Mouse (Mus musculus) naive thymus-derived CD4-positive, alpha-beta T cell, adult 2 months (primary cell): ENCODE measurements at regions not wholly inside any gene's neighbourhood (a gene's known extent, or its start where the extent isn't known, plus 50 kb on each side); places are given as distances from the start of the nearest gene placed in this dataset.
A peak's percentile ranks its signal among the peaks of the same experiment; 100 is the strongest.

ENCODE experiments used
- DNase-seq: peaks from one replicate; pipeline ENCODE4 v3.0.0-alpha.2; 2011; ENCODE audit warnings: low read depth

DNA sequence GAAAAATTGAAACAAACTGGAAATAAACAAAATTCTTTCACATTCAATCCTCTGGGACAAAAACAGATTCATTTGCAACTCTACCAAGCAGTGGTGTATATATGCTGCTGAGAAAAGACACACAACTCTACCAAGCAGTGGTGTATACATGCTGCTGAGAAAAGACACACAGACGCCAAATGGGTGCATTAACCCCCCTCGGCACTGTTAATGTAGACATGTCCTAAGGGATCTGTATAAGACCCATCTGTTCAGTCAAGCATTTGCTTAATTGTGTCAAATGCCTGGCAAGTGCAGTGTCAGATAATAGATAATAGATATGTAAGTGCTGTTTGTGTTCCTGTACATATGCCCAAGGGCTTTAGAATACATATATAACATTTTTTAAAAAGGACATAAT lies 1035.2 kb upstream of the B3galt2 start:
- no peak for DNase-seq

DNA sequence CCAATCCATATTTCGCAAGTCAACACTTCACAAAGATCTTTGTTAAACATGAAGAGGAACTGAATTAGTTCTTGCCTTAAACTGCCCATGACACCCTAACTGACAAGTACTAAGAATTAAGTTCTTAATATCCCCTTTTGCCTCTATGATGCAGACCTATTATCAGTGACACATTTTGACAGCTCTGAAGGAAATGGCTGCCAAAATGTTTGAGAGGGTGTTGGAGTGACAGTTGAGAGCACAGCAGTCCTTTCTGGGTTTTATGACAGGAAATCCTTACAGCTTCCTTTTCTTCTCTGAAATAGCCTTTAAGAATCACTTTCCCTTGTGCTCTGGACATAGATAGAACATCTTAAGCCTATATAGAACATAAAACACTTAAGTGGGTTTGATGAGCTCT lies 1034.4 kb upstream of the B3galt2 start:
- no peak for DNase-seq

DNA sequence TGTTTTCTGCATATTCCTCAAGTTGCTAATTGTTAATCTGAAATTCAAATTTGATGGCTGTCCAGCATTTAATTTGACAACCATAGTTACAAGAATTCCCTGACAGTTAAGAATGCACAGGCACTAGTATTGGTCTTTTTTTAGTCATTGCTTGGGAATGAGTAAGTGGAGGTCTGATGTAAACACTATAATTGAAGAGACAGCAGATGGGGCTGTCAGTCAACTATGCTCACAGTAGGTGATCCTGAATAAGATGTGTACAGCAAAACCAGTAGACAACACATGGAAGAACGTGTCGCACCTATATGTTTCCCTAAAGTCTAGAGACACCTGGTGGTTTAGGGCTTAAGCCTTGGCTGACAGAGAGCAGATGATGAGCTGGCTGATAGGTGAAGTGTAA lies 1019.0 kb upstream of the B3galt2 start:
- no peak for DNase-seq

DNA sequence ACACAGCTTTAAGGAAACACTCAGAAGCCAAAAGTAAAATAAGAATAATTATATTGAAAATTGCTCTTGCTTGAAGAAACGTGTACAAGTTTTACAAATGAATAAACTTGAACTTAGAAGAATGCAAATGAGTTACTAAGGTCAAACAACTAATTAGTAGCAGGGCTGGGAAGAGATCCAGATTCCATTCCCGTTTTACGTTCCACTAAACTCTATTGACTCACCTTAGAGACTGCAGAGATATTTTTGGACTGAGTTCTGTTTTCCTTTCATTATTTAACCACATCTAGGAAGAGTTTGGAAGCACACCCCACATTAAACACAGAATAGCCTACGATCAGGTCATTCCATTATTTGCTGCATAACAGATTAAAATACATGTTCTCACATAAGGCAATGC lies 1016.2 kb upstream of the B3galt2 start:
- DNase-seq: no peak

DNA sequence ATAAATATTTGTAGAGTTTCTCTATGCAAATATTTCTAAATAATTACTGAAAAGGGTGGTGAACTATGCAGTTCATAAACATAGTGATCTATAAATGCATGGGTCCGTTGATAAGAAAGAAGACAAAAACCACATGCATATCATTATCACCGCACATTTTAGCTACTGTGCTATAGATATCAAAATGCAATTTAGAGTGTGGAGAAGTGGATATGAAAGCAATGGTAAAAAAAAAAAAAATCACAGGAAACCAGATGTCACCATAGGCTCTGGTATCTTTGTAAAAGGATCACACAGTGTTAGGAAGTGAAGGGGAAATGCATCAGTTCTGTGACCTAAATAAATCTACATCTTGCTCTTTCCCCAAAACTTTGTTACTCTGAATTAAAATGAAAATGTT lies 985.2 kb upstream of the B3galt2 start:
- no peak for DNase-seq

DNA sequence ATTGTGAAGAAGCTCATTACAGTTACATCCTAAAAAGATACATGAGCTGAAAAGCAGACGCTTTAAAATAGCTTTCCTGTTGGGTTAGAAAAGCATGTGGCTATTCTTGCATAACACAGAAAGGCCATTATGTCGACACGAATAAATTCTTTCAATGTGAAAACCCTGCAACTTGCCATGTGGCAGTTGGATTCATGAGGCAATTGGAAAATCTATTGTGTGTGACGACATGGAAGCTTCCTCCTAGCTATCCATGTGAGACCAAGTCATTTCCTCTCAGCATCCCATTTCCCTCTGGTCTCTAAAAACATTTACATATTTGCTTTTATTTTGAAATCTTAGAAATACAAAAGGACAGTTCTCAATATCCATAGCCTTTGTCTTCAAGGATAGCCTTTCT lies 975.2 kb upstream of the B3galt2 start:
- DNase-seq: no peak

DNA sequence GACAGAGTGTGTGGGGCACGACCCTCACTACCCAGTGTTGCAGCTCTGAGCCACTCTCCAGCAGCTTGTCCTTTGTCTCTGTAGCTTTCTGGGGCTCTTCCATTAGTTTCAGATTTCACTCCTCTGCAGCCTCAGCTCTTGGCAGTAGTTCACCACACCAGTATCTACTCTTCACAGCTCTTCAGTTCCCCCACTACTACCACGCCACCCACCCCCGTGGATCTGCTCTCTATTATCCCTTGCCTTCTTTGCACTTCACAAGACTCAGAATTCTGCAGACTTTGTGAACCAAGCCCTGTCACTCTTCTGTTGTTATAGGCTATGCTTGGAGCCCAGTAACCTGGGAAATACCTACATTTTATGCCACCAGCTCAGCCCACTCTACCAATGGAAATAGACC lies 960.5 kb upstream of the B3galt2 start:
- no peak for DNase-seq

DNA sequence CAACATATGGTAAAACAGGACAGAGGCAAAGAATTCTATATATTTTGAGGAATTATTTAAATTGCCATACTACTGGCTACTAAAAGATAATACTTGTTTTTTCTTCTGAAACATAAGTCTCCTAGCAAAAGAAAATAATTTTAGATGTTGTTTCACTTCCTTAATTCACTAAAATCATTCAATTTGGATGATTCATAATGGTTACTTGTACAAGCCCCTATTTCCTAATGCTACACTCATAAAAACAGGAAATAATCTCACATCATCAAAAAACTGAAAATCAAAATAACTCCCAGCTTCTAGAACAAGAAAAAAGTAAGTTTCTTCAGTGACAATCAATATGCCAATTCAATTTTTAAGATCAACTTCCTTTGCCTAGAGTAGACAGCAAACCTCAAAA lies 951.6 kb upstream of the B3galt2 start:
- DNase-seq: no peak

DNA sequence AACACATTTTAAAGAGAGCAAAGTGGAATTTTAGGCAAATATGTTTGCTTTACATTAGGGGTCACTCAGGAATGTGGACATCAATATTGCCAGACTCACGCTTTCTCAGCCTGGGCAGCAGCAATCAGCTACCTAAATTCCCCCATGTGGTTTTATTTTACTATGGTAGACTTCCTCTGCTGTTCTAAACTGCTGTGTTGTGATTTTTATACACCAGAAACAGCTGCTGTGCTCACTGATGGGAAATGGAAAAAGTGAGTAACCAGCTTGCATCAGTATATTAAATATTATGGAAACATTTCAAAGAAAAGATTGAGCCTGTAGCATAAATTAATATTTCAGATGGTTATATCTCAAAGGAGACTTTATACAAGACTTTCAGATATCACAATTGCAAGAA lies 945.3 kb upstream of the B3galt2 start:
- no peak for DNase-seq

DNA sequence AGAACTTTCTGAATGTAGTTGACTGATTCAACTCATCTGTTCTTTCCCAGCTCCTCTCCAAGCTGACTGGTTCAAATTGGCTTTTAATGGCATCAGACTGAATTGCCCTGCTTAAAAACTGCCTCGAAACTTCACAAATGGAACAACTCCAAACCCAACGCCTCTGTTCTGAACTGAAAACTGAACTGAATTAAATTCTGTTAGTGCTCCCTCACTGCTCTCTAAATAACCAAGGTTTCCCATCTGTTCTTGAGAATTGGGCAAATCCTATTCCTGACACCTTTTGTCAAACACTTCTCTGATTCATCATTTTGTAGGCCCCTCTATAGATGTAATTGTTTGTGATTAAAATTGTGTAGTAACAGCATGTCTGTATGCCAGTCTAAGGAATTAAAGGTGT lies 932.2 kb upstream of the B3galt2 start:
- no peak for DNase-seq

DNA sequence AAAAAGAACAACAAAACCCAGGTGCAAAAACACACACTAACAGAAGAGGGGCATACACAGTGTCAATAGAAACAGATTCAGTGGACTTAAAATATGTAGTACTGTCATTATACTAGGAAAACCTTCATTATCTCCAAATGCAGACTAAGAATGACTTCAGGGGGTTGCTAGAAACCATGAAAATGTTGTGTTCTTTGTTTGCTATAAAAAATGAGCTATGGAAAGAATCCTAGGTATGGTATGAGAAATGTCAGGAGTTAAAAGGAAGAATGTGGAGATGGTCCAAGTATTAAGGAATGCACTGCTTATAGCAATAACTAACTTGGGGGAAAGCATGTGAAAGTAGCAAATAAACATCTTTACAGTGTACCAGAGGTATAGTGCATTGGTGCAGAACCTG lies 910.2 kb upstream of the B3galt2 start:
- no peak for DNase-seq

DNA sequence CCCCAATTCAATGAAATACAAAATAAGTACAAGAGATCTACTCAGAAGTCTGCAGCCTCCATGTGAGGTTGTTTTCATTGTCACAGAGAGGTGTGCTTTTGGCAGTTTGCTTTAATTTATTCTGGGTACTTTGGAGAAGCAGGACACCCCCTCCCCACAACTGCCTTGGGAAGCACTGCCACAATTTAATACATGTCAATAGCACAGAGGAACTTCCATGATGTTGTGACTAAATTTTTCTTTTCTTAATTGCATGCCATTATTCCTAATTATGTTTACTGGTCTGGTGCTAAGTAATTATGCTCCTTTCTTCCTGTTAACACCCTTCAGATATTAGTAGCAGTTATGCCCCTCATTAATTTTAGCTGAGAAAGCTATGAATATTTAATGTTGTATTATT lies 906.4 kb upstream of the B3galt2 start:
- no peak for DNase-seq

DNA sequence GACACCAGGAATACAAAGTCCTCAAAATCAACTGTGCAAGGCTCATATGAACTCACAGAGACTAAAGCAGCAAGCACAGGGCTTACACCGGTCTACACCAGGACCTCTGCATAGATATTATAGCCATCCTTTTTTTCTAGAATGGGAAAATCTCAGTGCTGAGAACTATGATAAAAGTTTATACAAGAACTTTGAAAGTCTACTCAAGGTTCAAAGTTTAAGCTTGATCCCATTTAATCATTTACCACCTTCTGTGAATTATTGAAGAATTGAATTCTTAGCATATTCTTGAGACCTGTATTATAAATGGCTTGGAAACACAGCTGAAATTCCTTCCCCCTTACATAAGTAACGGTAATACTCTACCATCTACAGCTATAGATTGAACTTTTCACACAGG lies 902.1 kb upstream of the B3galt2 start:
- no peak for DNase-seq

DNA sequence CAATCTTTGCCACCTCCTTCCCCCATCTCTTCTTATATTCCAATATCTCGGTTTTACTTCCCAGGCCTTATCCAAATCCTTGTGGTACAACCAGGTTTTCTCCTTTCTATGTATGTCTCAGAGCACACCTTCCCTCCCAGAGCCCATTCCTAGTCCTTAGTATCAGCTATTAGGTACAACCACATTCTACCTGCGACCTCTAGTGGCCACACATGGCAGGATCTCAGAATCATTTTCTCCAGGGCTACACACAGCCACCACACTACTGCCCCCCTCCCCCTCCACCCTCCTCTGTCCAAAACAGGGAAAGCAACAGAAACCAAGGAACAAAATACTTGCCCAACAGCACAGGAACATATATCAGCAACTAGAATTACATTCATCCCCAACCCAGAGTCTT lies 898.2 kb upstream of the B3galt2 start:
- DNase-seq: peak; percentile 1

DNA sequence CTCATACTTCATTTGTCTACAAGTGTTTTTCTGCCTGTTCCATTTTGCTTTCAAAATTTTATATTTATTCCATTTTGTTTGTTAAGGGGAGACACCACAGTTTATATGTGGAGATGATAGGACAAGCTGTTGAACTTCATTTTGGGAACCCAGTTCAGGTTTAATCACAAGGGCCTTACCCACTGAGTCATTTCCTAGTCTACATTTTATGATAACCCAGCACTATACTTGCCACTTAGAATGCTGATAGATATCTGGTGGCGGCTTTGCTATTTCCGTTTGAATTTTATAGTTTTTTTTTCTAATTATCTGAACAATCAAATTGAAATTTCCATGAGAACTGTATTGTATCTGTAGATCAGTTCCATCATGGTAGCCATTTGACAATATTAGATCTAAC lies 869.5 kb upstream of the B3galt2 start:
- DNase-seq: no peak
